Mouse (Mus musculus) liver, postnatal 0 days (tissue): Measurements from ENCODE around the gene Th.

Source experiments
- CTCF ChIP-seq: sonication (generic); IDR thresholded peaks from 2 replicates; pipeline ENCODE4 v1.5.1; 2016; ENCODE audit warnings: antibody characterized with exemption, low read depth
- EP300 ChIP-seq: IDR thresholded peaks from 2 replicates; pipeline ENCODE4 v1.6.1; 2016; ENCODE audit warnings: antibody characterized with exemption, low read depth, mild to moderate bottlenecking

DNA sequence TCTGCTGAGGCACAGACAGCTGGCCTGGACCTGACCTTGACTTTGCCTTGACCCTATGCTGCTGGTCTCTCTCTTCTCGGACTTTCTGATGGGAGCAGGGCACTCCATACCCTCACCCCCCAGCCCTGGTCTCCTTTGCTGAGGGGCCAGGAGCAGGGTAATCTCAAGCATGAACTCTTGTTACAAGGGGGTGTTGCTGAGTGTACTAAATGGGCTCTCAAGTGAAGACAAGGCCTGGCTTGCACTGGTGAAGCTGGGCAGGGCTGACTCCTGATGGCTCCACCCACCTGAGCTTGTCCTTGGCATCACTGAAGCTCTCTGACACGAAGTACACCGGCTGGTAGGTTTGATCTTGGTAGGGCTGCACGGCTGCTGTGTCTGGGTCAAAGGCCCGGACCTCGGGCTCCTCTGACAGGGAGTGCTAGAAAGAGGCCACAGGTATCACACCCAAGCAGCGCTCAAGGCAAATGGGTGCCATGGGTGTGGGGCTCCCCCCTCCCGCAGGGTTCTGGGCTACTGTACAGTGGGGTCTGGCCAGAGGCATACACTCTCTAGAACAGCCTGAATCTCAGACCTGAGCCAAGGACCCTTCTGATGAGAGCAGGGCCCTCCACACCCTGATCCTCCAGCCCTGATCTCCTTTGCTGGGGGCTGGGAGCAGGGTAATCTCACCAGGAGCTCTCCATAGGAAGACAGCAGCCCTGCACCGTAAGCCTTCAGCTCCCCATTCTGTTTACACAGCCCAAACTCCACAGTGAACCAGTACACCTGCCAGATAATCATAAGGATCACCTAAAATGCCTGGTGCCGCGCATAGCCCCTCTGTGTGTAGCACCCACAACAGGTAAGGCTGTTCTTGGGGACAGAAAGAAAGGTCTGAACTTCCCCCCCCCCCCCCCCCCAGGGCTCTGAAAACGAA is 36.9 kb downstream of the Th start:
- TF ChIP-seq EP300 (no peak), CTCF (no peak)
